Mouse (Mus musculus) C2C12 (cell line): ENCODE data around the gene Znhit2.

Experiments used
- CTCF ChIP-seq: IDR thresholded peaks from one replicate; pipeline ENCODE4 v1.5.1; 2011; ENCODE audit not compliant: control insufficient read depth, insufficient read depth, insufficient read length
- MAX ChIP-seq: IDR thresholded peaks from one replicate; pipeline ENCODE4 v1.6.1; 2011; ENCODE audit warnings: mild to moderate bottlenecking, control low read depth
- MYOD1 ChIP-seq: IDR thresholded peaks from one replicate; pipeline ENCODE4 v1.6.1; 2011; ENCODE audit warnings: low read depth; ENCODE audit not compliant: control insufficient read depth, insufficient read length
- MYOG ChIP-seq: IDR thresholded peaks from one replicate; pipeline ENCODE4 v1.6.1; 2011; ENCODE audit not compliant: control insufficient read depth, insufficient read length; ENCODE audit errors: extremely low read depth

DNA sequence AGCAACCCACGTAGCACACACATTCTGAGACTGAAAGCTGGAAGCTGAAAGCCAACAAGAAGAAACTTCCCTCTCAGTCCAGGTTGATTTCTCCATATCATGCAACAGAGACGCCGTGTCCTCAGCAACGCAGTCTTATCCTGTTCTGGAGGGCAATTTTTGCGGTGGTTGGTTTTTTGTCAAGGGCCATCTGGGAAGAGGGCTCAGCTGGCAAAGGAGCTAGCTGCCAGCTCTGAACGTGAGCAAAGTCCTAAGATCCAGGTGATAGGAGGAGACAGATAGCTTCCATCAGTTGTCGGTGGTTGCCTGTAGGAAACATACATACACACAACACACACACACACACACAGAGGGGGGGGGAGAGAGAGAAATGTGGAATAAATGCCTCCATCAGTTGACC, 22.7 kb upstream of the Znhit2 start:
- TF ChIP-seq CTCF (no peak), MYOD1 (no peak), MYOG (no peak), MAX (no peak)
